Mouse (Mus musculus): ENCODE data around the gene Enox1.

- TF ChIP-seq POLR2A (IDR thresholded peaks at IDR 0.05; ENCODE audit: insufficient read depth, low read length), result no peak
- no peak for TF ChIP-seq CTCF (IDR thresholded peaks at IDR 0.05; ENCODE audit: low read depth, low read length)
- no peak for TF ChIP-seq EP300 (IDR thresholded peaks at IDR 0.05; ENCODE audit: insufficient read depth, low read depth, low read length)
Observed at GRCm38 (mm10) chr14:77389276-77389675, 232.7 kb downstream of the Enox1 start.

All from ES-Bruce4 (cell line).